10 mouse cellular contexts compared by ENCODE assay signal in the genomic region with DNA sequence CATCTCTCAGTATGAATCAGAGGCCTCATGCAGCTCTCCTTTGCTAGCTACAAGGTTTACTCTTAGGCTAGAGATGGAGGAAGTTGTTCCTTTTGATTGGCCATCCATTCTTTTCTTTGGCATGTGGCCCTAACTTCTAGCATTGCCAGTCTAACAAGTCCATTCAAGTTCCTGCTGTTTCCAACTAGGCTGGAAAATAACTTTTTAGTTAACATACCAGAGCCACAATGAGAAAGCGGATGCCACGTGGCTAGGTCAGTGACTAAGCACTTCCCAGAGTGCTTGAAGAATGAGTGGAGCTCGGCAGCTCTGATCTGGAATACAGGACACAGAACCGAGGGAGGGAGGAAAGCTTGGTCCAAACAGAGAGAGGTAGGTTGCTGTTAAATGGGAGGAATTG. TPM values are rescaled to one million over a fixed set of nuclear protein-coding genes. Genes with fewer than 3 reads are reported as not detected.
DNase-seq lines count a peak whose midpoint lies in the region; ATAC-seq lines count a peak whose summit lies in the region.
"Had no signal": no experiment of that assay in that cellular context is flagged by ENCODE, and none has a peak within 500 bp of the region (broad histone marks: within the 10 kb centered on the region; RNA-seq: fewer than 3 reads in every experiment).

No protein-coding gene starts in this region.

- H3K36me3 ChIP-seq in megakaryocyte, embryonic 14.5 days (replicated peaks; ENCODE audit: low read length) = peaks cover 78% of the 10 kb centered on the region
- H3K36me3 ChIP-seq in stomach, embryonic 16.5 days (ENCODE audit: control insufficient read depth, insufficient read depth, low read length) = 0 out of 2 replicates have a peak, but pooled peaks cover 3% of the 10 kb centered on the region
- peaks cover 61% of the 10 kb centered on the region for H3K36me3 ChIP-seq in midbrain, embryonic 14.5 days (ENCODE audit: control insufficient read depth, insufficient read depth, low read length)

- peaks cover 52% of the 10 kb centered on the region for H3K4me1 ChIP-seq in megakaryocyte, embryonic 14.5 days
- no peaks in the 10 kb centered on the region; the same call in 1 of the 2 replicates for H3K4me1 ChIP-seq in stomach, embryonic 16.5 days (ENCODE audit: control insufficient read depth, insufficient read depth, low read length)
- H3K4me1 ChIP-seq in midbrain, embryonic 14.5 days (ENCODE audit: control insufficient read depth, insufficient read depth, low read length) = no peaks in the 10 kb centered on the region
- H3K4me1 ChIP-seq: embryonic facial prominence, embryonic 12.5 days had no signal

- H3K9me3 ChIP-seq in megakaryocyte, embryonic 14.5 days = no peaks in the 10 kb centered on the region
- no peaks in the 10 kb centered on the region for H3K9me3 ChIP-seq in stomach, embryonic 16.5 days (replicated peaks; ENCODE audit: control insufficient read depth, low read length)
- no peaks in the 10 kb centered on the region for H3K9me3 ChIP-seq in midbrain, embryonic 14.5 days (ENCODE audit: control insufficient read depth, low read length)
- H3K9me3 ChIP-seq: embryonic facial prominence, embryonic 12.5 days had no signal

- WGBS in stomach, embryonic 16.5 days = 61% methylated on average over 4 of the region's 4 CpGs
- 87% methylated on average over 4 of the region's 4 CpGs for WGBS in midbrain, embryonic 14.5 days

- H3K27me3 ChIP-seq in megakaryocyte, embryonic 14.5 days (replicated peaks) = no peaks in the 10 kb centered on the region
- H3K27me3 ChIP-seq in stomach, embryonic 16.5 days (ENCODE audit: control insufficient read depth, insufficient read depth, low read length) = no peaks in the 10 kb centered on the region
- H3K27me3 ChIP-seq in midbrain, embryonic 14.5 days (ENCODE audit: control insufficient read depth, insufficient read depth, low read length) = no peaks in the 10 kb centered on the region
- H3K27me3 ChIP-seq: embryonic facial prominence, embryonic 12.5 days had no signal

- peak; percentile 26 for DNase-seq in brain, adult 2 months (ENCODE audit: low read depth, low spot score)
- DNase-seq in kidney, postnatal 36 days = peak; percentile 60 to 77
- no peak for DNase-seq in adrenal gland, adult (ENCODE audit: inconsistent age in 2 of 2, low spot score in 1 of 2)
- DNase-seq in midbrain, embryonic 14.5 days = no peak
- DNase-seq: thymus, adult 2 months had no signal

- peak overlapping the region; percentile 65 for H3K9ac ChIP-seq in stomach, embryonic 16.5 days (ENCODE audit: low read length)
- no peak overlapping the region for H3K9ac ChIP-seq in midbrain, embryonic 14.5 days (replicated peaks; ENCODE audit: low read length)
- H3K9ac ChIP-seq: embryonic facial prominence, embryonic 12.5 days had no signal

- peak overlapping the region; percentile 41 for H3K4me2 ChIP-seq in stomach, embryonic 16.5 days (ENCODE audit: low read depth, low read length)
- H3K4me2 ChIP-seq in midbrain, embryonic 14.5 days (ENCODE audit: low read length) = no peak overlapping the region
- H3K4me2 ChIP-seq: embryonic facial prominence, embryonic 12.5 days had no signal

- ATAC-seq in megakaryocyte, adult 5-6 weeks (ENCODE audit: poor library complexity, severe bottlenecking) = no peak
- no peak; the same call in 1 of the 2 replicates for ATAC-seq in stomach, embryonic 16.5 days (ENCODE audit: insufficient read depth, low FRiP score)
- no peak for ATAC-seq in midbrain, embryonic 14.5 days (ENCODE audit: low FRiP score, low TSS enrichment)

- H3K4me3 ChIP-seq in megakaryocyte, embryonic 14.5 days (replicated peaks) = peak overlapping the region; percentile 55
- peak overlapping the region; percentile 34 for H3K4me3 ChIP-seq in stomach, embryonic 16.5 days (replicated peaks; ENCODE audit: low read length)
- H3K4me3 ChIP-seq in midbrain, embryonic 14.5 days (replicated peaks; ENCODE audit: low read depth, low read length) = no peak overlapping the region
- H3K4me3 ChIP-seq: embryonic facial prominence, embryonic 12.5 days had no signal

- peak overlapping the region; percentile 97 for H3K27ac ChIP-seq in stomach, embryonic 16.5 days (ENCODE audit: low read length)
- no peak overlapping the region for H3K27ac ChIP-seq in midbrain, embryonic 14.5 days (replicated peaks; ENCODE audit: low read depth, low read length)
- H3K27ac ChIP-seq: embryonic facial prominence, embryonic 12.5 days had no signal

RNA-seq across cellular contexts. Expression of gene Slfnl1, which starts 14.7 kb away (rescaled TPM):
- polyA plus RNA-seq in megakaryocyte, embryonic 14.5 days (2012; ENCODE audit: insufficient read depth, low replicate concordance) = 0.11 TPM in 1 of 2 replicates, not detected in the other
- 0.22 TPM in 1 of 2 replicates, not detected in the other for total RNA-seq in megakaryocyte, adult 5-6 weeks (2015)
- not detected in 2 replicates for total RNA-seq in megakaryocyte, adult 5-6 weeks (2017)
- polyA plus RNA-seq in stomach, embryonic 16.5 days (2015; fragmentation: Nextera tagmentation; extraction: Ambion mirVana) = not detected in 2 replicates
- polyA plus RNA-seq in midbrain, embryonic 14.5 days (2014; fragmentation: Nextera tagmentation; extraction: Ambion mirVana) = not detected in 2 replicates
- total RNA-seq: liver, adult 2 months had no signal
- polyA plus RNA-seq: embryonic facial prominence, embryonic 12.5 days had no signal

RNA-seq across cellular contexts. Expression of gene Ctps, which starts 52.7 kb away (rescaled TPM):
- polyA plus RNA-seq in megakaryocyte, embryonic 14.5 days (2012; ENCODE audit: insufficient read depth, low replicate concordance) = 1.4 and 2.5 TPM in 2 replicates
- total RNA-seq in megakaryocyte, adult 5-6 weeks (2015) = 12.8 TPM in 2 replicates
- 13.1 and 14.3 TPM in 2 replicates for total RNA-seq in megakaryocyte, adult 5-6 weeks (2017)
- polyA plus RNA-seq in stomach, embryonic 16.5 days (2015; fragmentation: Nextera tagmentation; extraction: Ambion mirVana) = 63.2 and 63.8 TPM in 2 replicates
- 77.0 and 95.2 TPM in 2 replicates for polyA plus RNA-seq in midbrain, embryonic 14.5 days (2014; fragmentation: Nextera tagmentation; extraction: Ambion mirVana)

Comparison
In these comparisons a context has a peak if more than half of its experiments do, and no peak if none do; other contexts are left out.
1. DNase-seq: peak in brain, adult 2 months (single experiment) and kidney, postnatal 36 days (2 of 2); none in adrenal gland, adult (0 of 2) and midbrain, embryonic 14.5 days (single experiment).
2. RNA of gene Ctps, which starts 52.7 kb away (polyA plus RNA-seq): 77.0 to 95.2 TPM in midbrain, embryonic 14.5 days and 63.2 to 63.8 TPM in stomach, embryonic 16.5 days; 1.4 to 2.5 TPM in megakaryocyte, embryonic 14.5 days; every median in the first group is over 10 times any median in the second.